Mouse (Mus musculus): ENCODE results near the gene A530016L24Rik. TPM values are rescaled to one million over a fixed set of nuclear protein-coding genes. Genes with fewer than 3 reads are reported as not detected.

A530016L24Rik gene
- total and polyA plus RNA-seq, 3 experiments: not detected

- in situ Hi-C loops (cut with MboI; ENCODE audit: low pct_ligation_motif_present, low pct_unique_long_range_greater_than_20kb, low sequenced_read_pairs): no loop called here
- Histone ChIP-seq H3K9me3 (replicated peaks; ENCODE audit: low read length) (peaks cover 16% of the 10 kb centered on the region), H3K4me1 (ENCODE audit: control insufficient read depth in 1 of 2, insufficient read depth in 2 of 2) (no peaks in the 10 kb centered on the region), H3K9ac (ENCODE audit: insufficient read depth, low read depth) (no peak overlapping the region), H3K27me3 (replicated peaks) (peaks cover 93% of the 10 kb centered on the region), H3K4me2 (ENCODE audit: insufficient read depth, low read depth, poor library complexity, severe bottlenecking) (no peak overlapping the region), H3K27ac (ENCODE audit: insufficient read depth, low read depth) (no peak overlapping the region), H3K4me3 (replicated peaks in 1 of 3; ENCODE audit: low read depth in 2 of 3, low read length in 2 of 3, poor library complexity in 1 of 3) (no peak overlapping the region), H3K79me2 (replicated peaks; ENCODE audit: control insufficient read depth, extremely low read depth, insufficient read depth, poor library complexity, severe bottlenecking) (no peaks in the 10 kb centered on the region), H3K36me3 (replicated peaks in 1 of 2; ENCODE audit: control insufficient read depth in 1 of 2, insufficient read depth in 1 of 2, low read length in 1 of 2) (no peaks in the 10 kb centered on the region)
- dilution Hi-C loops (cut with MboI; ENCODE audit: extremely low pct_ligation_motif_present, extremely low pct_unique_long_range_greater_than_20kb, low sequenced_read_pairs): no loop called here
- DNase-seq (ENCODE audit: extremely low read depth): peak; percentile 29
- TF ChIP-seq SMC3 (IDR thresholded peaks at IDR 0.05; ENCODE audit: low read depth, low read length) (peak; percentile 63), TBP (conservative IDR thresholded peaks at IDR 0.05; ENCODE audit: low read depth, low read length) (no peak), CTCF (conservative IDR thresholded peaks at IDR 0.05 in 1 of 2, IDR thresholded peaks at IDR 0.05 in 1 of 2; ENCODE audit: low read depth in 2 of 2, low read length in 2 of 2) (peak in 1 of 2 experiments; percentile 65; a peak in 3 of 4 replicates), MYC (IDR thresholded peaks at IDR 0.05; ENCODE audit: low read depth, low read length) (peak; percentile 81), RAD21 (IDR thresholded peaks at IDR 0.05; ENCODE audit: low read depth, low read length) (peak; percentile 20)
These were observed 38.4 kb upstream of the A530016L24Rik start for GRCm38 (mm10) chr12:112450883-112451282.

DNA sequence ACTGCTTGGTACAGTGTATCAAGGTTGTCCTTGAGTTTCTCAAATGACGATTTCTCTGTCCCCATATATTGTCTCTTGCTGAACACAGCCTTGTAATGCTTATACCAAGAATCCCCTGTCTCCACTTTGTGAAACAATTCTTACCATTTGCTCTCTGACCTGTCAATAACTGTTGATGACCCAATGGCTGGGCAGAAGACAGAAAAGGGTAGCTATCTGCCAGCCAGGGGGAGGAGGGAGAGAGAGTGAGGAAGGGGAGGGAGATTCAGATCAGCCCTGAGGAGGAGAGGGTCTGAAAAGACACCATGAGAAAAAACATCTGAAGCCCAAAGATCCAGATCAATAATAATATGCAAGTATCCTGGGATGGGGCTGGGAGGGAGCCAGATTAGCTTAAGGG, 37.9 kb upstream of the A530016L24Rik start:
- TF ChIP-seq POLR2AphosphoS2 (IDR thresholded peaks at IDR 0.05; ENCODE audit: low read depth, low read length) (no peak), ZKSCAN1 (IDR thresholded peaks at IDR 0.05; ENCODE audit: borderline replicate concordance, low read depth, low read length) (no peak), HCFC1 (IDR thresholded peaks at IDR 0.05; ENCODE audit: low read depth, low read length) (no peak), GABPA (IDR thresholded peaks at IDR 0.05; ENCODE audit: insufficient replicate concordance, low read depth, low read length) (no peak), BHLHE40 (IDR thresholded peaks at IDR 0.05; ENCODE audit: low read depth, low read length) (no peak)
- peaks cover 94% of the 10 kb centered on the region for H3K27me3 ChIP-seq (replicated peaks)
- in situ Hi-C loops (cut with MboI; ENCODE audit: low pct_ligation_motif_present, low pct_unique_long_range_greater_than_20kb, low sequenced_read_pairs): no loop called here

GRCm38 (mm10) chr12:112451826-112452225, 37.4 kb upstream of the A530016L24Rik start:
- H3K27me3 ChIP-seq (replicated peaks): peaks cover 92% of the 10 kb centered on the region
- H3K9me3 ChIP-seq (replicated peaks; ENCODE audit: low read length): peaks cover 12% of the 10 kb centered on the region
- H3K4me2 ChIP-seq (ENCODE audit: insufficient read depth, low read depth, poor library complexity, severe bottlenecking): no peak overlapping the region
- in situ Hi-C loops (cut with MboI; ENCODE audit: low pct_ligation_motif_present, low pct_unique_long_range_greater_than_20kb, low sequenced_read_pairs): no loop called here
- dilution Hi-C loops (cut with MboI; ENCODE audit: extremely low pct_ligation_motif_present, extremely low pct_unique_long_range_greater_than_20kb, low sequenced_read_pairs): no loop called here
- DNase-seq (ENCODE audit: extremely low read depth): no peak
- H3K27ac ChIP-seq (ENCODE audit: insufficient read depth, low read depth): no peak overlapping the region
- H3K4me1 ChIP-seq (ENCODE audit: control insufficient read depth in 1 of 2, insufficient read depth in 2 of 2): no peaks in the 10 kb centered on the region
- no peak overlapping the region for H3K4me3 ChIP-seq (replicated peaks in 1 of 3; ENCODE audit: low read depth in 2 of 3, low read length in 2 of 3, poor library complexity in 1 of 3)
- H3K79me2 ChIP-seq (replicated peaks; ENCODE audit: control insufficient read depth, extremely low read depth, insufficient read depth, poor library complexity, severe bottlenecking): no peaks in the 10 kb centered on the region
- TF ChIP-seq CTCF (conservative IDR thresholded peaks at IDR 0.05 in 1 of 2, IDR thresholded peaks at IDR 0.05 in 1 of 2; ENCODE audit: low read depth in 2 of 2, low read length in 2 of 2) (no peak), JUND (conservative IDR thresholded peaks at IDR 0.05; ENCODE audit: low read depth, low read length) (no peak), CHD2 (IDR thresholded peaks at IDR 0.05; ENCODE audit: low read length) (no peak), UBTF (IDR thresholded peaks at IDR 0.05; ENCODE audit: low read depth, low read length) (no peak), PAX5 (IDR thresholded peaks at IDR 0.05; ENCODE audit: low read length) (no peak), TCF12 (IDR thresholded peaks at IDR 0.05; ENCODE audit: low read depth, low read length) (no peak), ZNF384 (IDR thresholded peaks at IDR 0.05; ENCODE audit: low read depth, low read length) (no peak), USF1 (IDR thresholded peaks at IDR 0.05; ENCODE audit: low read depth, low read length) (no peak), RCOR1 (conservative IDR thresholded peaks at IDR 0.05; ENCODE audit: low read depth, low read length) (no peak), ELF1 (IDR thresholded peaks at IDR 0.05; ENCODE audit: low read depth, low read length) (no peak), EP300 (IDR thresholded peaks at IDR 0.05; ENCODE audit: low read length) (no peak), MXI1 (IDR thresholded peaks at IDR 0.05; ENCODE audit: low read depth, low read length) (no peak), JUN (IDR thresholded peaks at IDR 0.05; ENCODE audit: insufficient read depth, low read depth, low read length) (no peak), MEF2A (IDR thresholded peaks at IDR 0.05; ENCODE audit: borderline replicate concordance, low read depth, low read length) (no peak), MAZ (IDR thresholded peaks at IDR 0.05; ENCODE audit: low read depth, low read length) (no peak), IRF4 (IDR thresholded peaks at IDR 0.05; ENCODE audit: low read depth, low read length) (no peak), KAT2A (IDR thresholded peaks at IDR 0.05; ENCODE audit: insufficient replicate concordance, low read length) (no peak), ZC3H11A (IDR thresholded peaks at IDR 0.05; ENCODE audit: low read depth, low read length) (no peak)
- H3K36me3 ChIP-seq (replicated peaks in 1 of 2; ENCODE audit: control insufficient read depth in 1 of 2, insufficient read depth in 1 of 2, low read length in 1 of 2): no peaks in the 10 kb centered on the region
- H3K9ac ChIP-seq (ENCODE audit: insufficient read depth, low read depth): no peak overlapping the region

More for the DNA sequence above, 37.9 kb upstream of the A530016L24Rik start:
- Histone ChIP-seq H3K4me2 (ENCODE audit: insufficient read depth, low read depth, poor library complexity, severe bottlenecking) (no peak overlapping the region), H3K36me3 (replicated peaks in 1 of 2; ENCODE audit: control insufficient read depth in 1 of 2, insufficient read depth in 1 of 2, low read length in 1 of 2) (no peaks in the 10 kb centered on the region), H3K4me3 (replicated peaks in 1 of 3; ENCODE audit: low read depth in 2 of 3, low read length in 2 of 3, poor library complexity in 1 of 3) (no peak overlapping the region), H3K9me3 (replicated peaks; ENCODE audit: low read length) (peaks cover 16% of the 10 kb centered on the region), H3K4me1 (ENCODE audit: control insufficient read depth in 1 of 2, insufficient read depth in 2 of 2) (no peaks in the 10 kb centered on the region), H3K27ac (ENCODE audit: insufficient read depth, low read depth) (no peak overlapping the region), H3K79me2 (replicated peaks; ENCODE audit: control insufficient read depth, extremely low read depth, insufficient read depth, poor library complexity, severe bottlenecking) (no peaks in the 10 kb centered on the region), H3K9ac (ENCODE audit: insufficient read depth, low read depth) (no peak overlapping the region)
- DNase-seq (ENCODE audit: extremely low read depth): no peak
- dilution Hi-C loops (cut with MboI; ENCODE audit: extremely low pct_ligation_motif_present, extremely low pct_unique_long_range_greater_than_20kb, low sequenced_read_pairs): no loop called here

Data from CH12.LX (cell line).